In the genomic region with DNA sequence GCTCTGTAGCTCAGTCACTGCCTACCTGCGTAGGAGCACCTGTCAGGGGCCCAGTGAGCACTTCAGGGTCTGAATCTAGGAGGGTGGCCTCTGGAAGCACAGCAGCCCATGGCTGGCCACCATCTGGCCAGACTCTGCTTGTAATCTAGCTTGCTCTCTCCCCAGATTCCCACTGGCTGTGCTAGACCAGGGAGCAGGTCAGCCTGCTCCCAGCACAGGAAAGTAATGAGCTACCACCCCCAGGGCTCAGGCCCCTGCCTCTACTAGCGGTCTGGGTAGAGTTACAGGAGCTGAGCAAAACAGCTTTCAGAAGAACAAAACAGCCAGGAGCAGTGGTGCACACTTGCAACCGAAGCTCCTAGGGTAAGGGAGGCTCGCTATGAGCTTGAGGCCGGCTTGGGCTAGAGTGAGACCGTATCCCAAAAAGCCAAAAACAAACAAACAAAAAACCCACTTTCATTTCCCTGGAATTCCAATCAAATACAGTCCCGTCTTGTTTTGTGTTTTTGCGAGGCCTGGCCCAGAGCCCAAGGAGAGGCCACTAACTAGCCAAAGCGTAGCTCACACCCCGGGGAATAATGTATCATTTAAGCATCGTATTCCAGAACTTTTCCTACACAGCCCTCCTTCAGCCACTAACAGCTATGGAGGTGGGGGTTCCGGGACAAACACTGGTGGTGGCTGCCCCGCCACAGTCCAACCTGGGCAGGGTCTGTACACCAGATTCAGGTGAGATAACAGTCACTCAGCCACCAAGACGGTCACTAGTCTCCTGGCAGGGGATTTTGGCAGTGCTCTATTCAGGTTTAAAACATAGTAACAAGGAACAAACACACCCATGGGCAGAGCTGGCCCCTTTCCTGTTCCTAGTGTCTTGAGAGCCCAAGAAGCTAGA, we compare ENCODE assay signal across 11 mouse cellular contexts. TPM values are rescaled to one million over a fixed set of nuclear protein-coding genes. Genes with fewer than 3 reads are reported as not detected.
DNase-seq lines count a peak whose midpoint lies in the region; ATAC-seq and TF ChIP-seq lines count a peak whose summit lies in the region.
"Had no signal": no experiment of that assay in that cellular context is flagged by ENCODE, and none has a peak within 500 bp of the region (broad histone marks: within the 10 kb centered on the region; RNA-seq: fewer than 3 reads in every experiment).

No protein-coding gene starts in this region.

- peaks cover 29% of the 10 kb centered on the region for H3K4me1 ChIP-seq in heart, embryonic 15.5 days (replicated peaks)
- H3K4me1 ChIP-seq in liver, postnatal 0 days (ENCODE audit: insufficient read depth), result peaks cover 16% of the 10 kb centered on the region
- peaks cover 74% of the 10 kb centered on the region for H3K4me1 ChIP-seq in embryonic facial prominence, embryonic 13.5 days
- peaks cover 58% of the 10 kb centered on the region for H3K4me1 ChIP-seq in limb, embryonic 15.5 days

- TF ChIP-seq EP300 in liver, postnatal 0 days (IDR thresholded peaks at IDR 0.05; ENCODE audit: low read depth), result no peak

- peak overlapping the region; percentile 33; the same call in 1 of the 2 replicates for H3K27ac ChIP-seq in heart, embryonic 15.5 days
- H3K27ac ChIP-seq in liver, postnatal 0 days (ENCODE audit: low read depth), result 0 out of 2 replicates have a peak overlapping the region, but pooled peaks have one; percentile 22
- peak overlapping the region; percentile 78 for H3K27ac ChIP-seq in embryonic facial prominence, embryonic 13.5 days
- peak overlapping the region; percentile 70 for H3K27ac ChIP-seq in limb, embryonic 15.5 days
- H3K27ac ChIP-seq: heart, embryonic 13.5 days; liver, embryonic 13.5 days; midbrain, embryonic 10.5 days had no signal

- no peak overlapping the region for H3K4me2 ChIP-seq in heart, embryonic 15.5 days
- no peak overlapping the region for H3K4me2 ChIP-seq in liver, postnatal 0 days (ENCODE audit: low read depth, low read length)
- H3K4me2 ChIP-seq in embryonic facial prominence, embryonic 13.5 days, result no peak overlapping the region
- no peak overlapping the region for H3K4me2 ChIP-seq in limb, embryonic 15.5 days
- H3K4me2 ChIP-seq: heart, embryonic 13.5 days; liver, embryonic 13.5 days had no signal

- no peak for ATAC-seq in heart, embryonic 15.5 days (replicated peaks; ENCODE audit: insufficient number of reproducible peaks, insufficient read depth, low FRiP score, low read depth)
- ATAC-seq in liver, postnatal 0 days, result no peak
- ATAC-seq in embryonic facial prominence, embryonic 13.5 days (ENCODE audit: insufficient number of reproducible peaks, insufficient read depth, low FRiP score, low TSS enrichment, low read depth), result no peak
- ATAC-seq in limb, embryonic 15.5 days (ENCODE audit: insufficient number of reproducible peaks, low FRiP score, low TSS enrichment, low read depth), result no peak

- H3K9me3 ChIP-seq in heart, embryonic 15.5 days (replicated peaks), result no peaks in the 10 kb centered on the region
- no peaks in the 10 kb centered on the region for H3K9me3 ChIP-seq in liver, postnatal 0 days (ENCODE audit: low read length)
- no peaks in the 10 kb centered on the region for H3K9me3 ChIP-seq in embryonic facial prominence, embryonic 13.5 days
- H3K9me3 ChIP-seq in limb, embryonic 15.5 days, result no peaks in the 10 kb centered on the region
- H3K9me3 ChIP-seq: heart, embryonic 13.5 days; liver, embryonic 13.5 days; midbrain, embryonic 10.5 days had no signal

- DNase-seq in heart, adult 9 months (ENCODE audit: low spot score in 2 of 2), result no peak
- no peak for DNase-seq in liver, postnatal 0 days
- DNase-seq in liver, result no peak
- DNase-seq in retina, postnatal 1 day, result no peak
- no peak for DNase-seq in spleen, postnatal 10 days (ENCODE audit: low spot score in 2 of 2)
- DNase-seq: liver, embryonic 13.5 days had no signal

- no peak for TF ChIP-seq CTCF in liver, postnatal 0 days (IDR thresholded peaks at IDR 0.05; ENCODE audit: low read depth)

- 78% methylated on average over 14 of the region's 14 CpGs for WGBS in heart, embryonic 15.5 days
- WGBS in liver, postnatal 0 days (ENCODE audit: insufficient replicate concordance), result 91% methylated on average over 14 of the region's 14 CpGs
- WGBS in embryonic facial prominence, embryonic 13.5 days, result 58% methylated on average over 14 of the region's 14 CpGs
- WGBS in limb, embryonic 15.5 days, result 35% methylated on average over 14 of the region's 14 CpGs

- no peak overlapping the region for H3K4me3 ChIP-seq in heart, embryonic 15.5 days
- no peak overlapping the region for H3K4me3 ChIP-seq in liver, postnatal 0 days (ENCODE audit: low read depth, low read length)
- H3K4me3 ChIP-seq in embryonic facial prominence, embryonic 13.5 days, result no peak overlapping the region
- H3K4me3 ChIP-seq in limb, embryonic 15.5 days, result no peak overlapping the region
- H3K4me3 ChIP-seq: heart, embryonic 13.5 days; liver, embryonic 13.5 days; midbrain, embryonic 10.5 days had no signal

- peaks cover 24% of the 10 kb centered on the region; the same call in 1 of the 2 replicates for H3K36me3 ChIP-seq in heart, embryonic 15.5 days
- H3K36me3 ChIP-seq in liver, postnatal 0 days (replicated peaks; ENCODE audit: insufficient read depth, low read length), result peaks cover 33% of the 10 kb centered on the region
- H3K36me3 ChIP-seq in embryonic facial prominence, embryonic 13.5 days, result peaks cover 65% of the 10 kb centered on the region
- peaks cover 41% of the 10 kb centered on the region for H3K36me3 ChIP-seq in limb, embryonic 15.5 days

- no peak overlapping the region for H3K9ac ChIP-seq in heart, embryonic 15.5 days
- H3K9ac ChIP-seq in liver, postnatal 0 days (replicated peaks), result no peak overlapping the region
- peak overlapping the region; percentile 44; the same call in 1 of the 2 replicates for H3K9ac ChIP-seq in embryonic facial prominence, embryonic 13.5 days
- no peak overlapping the region for H3K9ac ChIP-seq in limb, embryonic 15.5 days
- H3K9ac ChIP-seq: heart, embryonic 13.5 days; liver, embryonic 13.5 days had no signal

- no peaks in the 10 kb centered on the region for H3K27me3 ChIP-seq in heart, embryonic 15.5 days
- no peaks in the 10 kb centered on the region for H3K27me3 ChIP-seq in liver, postnatal 0 days (ENCODE audit: insufficient read depth, low read length)
- no peaks in the 10 kb centered on the region for H3K27me3 ChIP-seq in embryonic facial prominence, embryonic 13.5 days
- H3K27me3 ChIP-seq in limb, embryonic 15.5 days, result no peaks in the 10 kb centered on the region
- H3K27me3 ChIP-seq: heart, embryonic 13.5 days; liver, embryonic 13.5 days had no signal

RNA-seq across cellular contexts. Expression of gene Cpsf4l, which starts 17.4 kb away (rescaled TPM):
- 0.74 and 5.1 TPM in 2 replicates for polyA plus RNA-seq in heart, embryonic 15.5 days (2015; fragmentation: Nextera tagmentation; extraction: Ambion mirVana)
- 0.38 and 0.46 TPM in 2 replicates for polyA plus RNA-seq in liver, postnatal 0 days (2015; fragmentation: Nextera tagmentation; extraction: Ambion mirVana)
- 1.5 and 1.7 TPM in 2 replicates for polyA plus RNA-seq in embryonic facial prominence, embryonic 13.5 days (2015; fragmentation: Nextera tagmentation; extraction: Ambion mirVana)
- 0.92 and 1.3 TPM in 2 replicates for polyA plus RNA-seq in limb, embryonic 15.5 days (2015; fragmentation: Nextera tagmentation; extraction: Ambion mirVana)
- polyA plus RNA-seq: liver, embryonic 13.5 days had no signal

RNA-seq across cellular contexts. Expression of gene Cdc42ep4, which starts 24.4 kb away (rescaled TPM):
- polyA plus RNA-seq in heart, embryonic 15.5 days (2015; fragmentation: Nextera tagmentation; extraction: Ambion mirVana), result 21.2 and 32.3 TPM in 2 replicates
- polyA plus RNA-seq in liver, postnatal 0 days (2015; fragmentation: Nextera tagmentation; extraction: Ambion mirVana), result 12.4 and 13.7 TPM in 2 replicates
- 108 and 119 TPM in 2 replicates for polyA plus RNA-seq in embryonic facial prominence, embryonic 13.5 days (2015; fragmentation: Nextera tagmentation; extraction: Ambion mirVana)
- 70.1 and 72.4 TPM in 2 replicates for polyA plus RNA-seq in limb, embryonic 15.5 days (2015; fragmentation: Nextera tagmentation; extraction: Ambion mirVana)

RNA-seq across cellular contexts. Expression of gene D11Wsu47e, which starts 43.0 kb away (rescaled TPM):
- polyA plus RNA-seq in heart, embryonic 15.5 days (2015; fragmentation: Nextera tagmentation; extraction: Ambion mirVana), result 13.8 and 16.9 TPM in 2 replicates
- polyA plus RNA-seq in liver, postnatal 0 days (2015; fragmentation: Nextera tagmentation; extraction: Ambion mirVana), result 4.3 and 4.6 TPM in 2 replicates
- polyA plus RNA-seq in embryonic facial prominence, embryonic 13.5 days (2015; fragmentation: Nextera tagmentation; extraction: Ambion mirVana), result 23.5 and 24.4 TPM in 2 replicates
- 19.2 and 21.5 TPM in 2 replicates for polyA plus RNA-seq in limb, embryonic 15.5 days (2015; fragmentation: Nextera tagmentation; extraction: Ambion mirVana)

RNA-seq across cellular contexts. Expression of gene Fam104a, which starts 43.3 kb away (rescaled TPM):
- 33.5 and 37.9 TPM in 2 replicates for polyA plus RNA-seq in heart, embryonic 15.5 days (2015; fragmentation: Nextera tagmentation; extraction: Ambion mirVana)
- polyA plus RNA-seq in liver, postnatal 0 days (2015; fragmentation: Nextera tagmentation; extraction: Ambion mirVana), result 24.1 and 26.5 TPM in 2 replicates
- 49.0 and 50.1 TPM in 2 replicates for polyA plus RNA-seq in embryonic facial prominence, embryonic 13.5 days (2015; fragmentation: Nextera tagmentation; extraction: Ambion mirVana)
- polyA plus RNA-seq in limb, embryonic 15.5 days (2015; fragmentation: Nextera tagmentation; extraction: Ambion mirVana), result 45.6 and 46.0 TPM in 2 replicates

Comparison
In these comparisons a context has a peak if more than half of its experiments do, and no peak if none do; other contexts are left out.
1. H3K27ac ChIP-seq: peak in every context shown above with its lines; median percentile 78 in embryonic facial prominence, embryonic 13.5 days; 70 in limb, embryonic 15.5 days; 33 in heart, embryonic 15.5 days; 22 in liver, postnatal 0 days.